Mouse (Mus musculus) cerebellum, adult 2 months (tissue): ENCODE results near the gene Matn4.
A peak's percentile ranks its signal among the peaks of the same experiment; 100 is the strongest.

Experiments
- CTCF ChIP-seq: fragments of 200-500 bp; IDR thresholded peaks from 2 replicates; pipeline ENCODE4 v1.5.1; 2011; ENCODE audit warnings: low read depth, mild to moderate bottlenecking, control low read depth, low read length, moderate library complexity, borderline replicate concordance; ENCODE audit not compliant: insufficient read depth
- POLR2A ChIP-seq: fragments of 200-500 bp; IDR thresholded peaks from 2 replicates; pipeline ENCODE4 v1.6.1; 2011; ENCODE audit warnings: low read length, control low read depth, borderline replicate concordance; ENCODE audit not compliant: insufficient read depth

- peak; percentile 60 for TF ChIP-seq CTCF
- no peak for TF ChIP-seq POLR2A
Observed at GRCm38 (mm10) chr2:164402906-164403305, 2.1 kb downstream of the Matn4 start, which contains the start of gene Rbpjl.
